Mouse (Mus musculus): ENCODE data around the gene Nsg2.
A peak's percentile ranks its signal among the peaks of the same experiment; 100 is the strongest.

Nsg2 gene

DNA sequence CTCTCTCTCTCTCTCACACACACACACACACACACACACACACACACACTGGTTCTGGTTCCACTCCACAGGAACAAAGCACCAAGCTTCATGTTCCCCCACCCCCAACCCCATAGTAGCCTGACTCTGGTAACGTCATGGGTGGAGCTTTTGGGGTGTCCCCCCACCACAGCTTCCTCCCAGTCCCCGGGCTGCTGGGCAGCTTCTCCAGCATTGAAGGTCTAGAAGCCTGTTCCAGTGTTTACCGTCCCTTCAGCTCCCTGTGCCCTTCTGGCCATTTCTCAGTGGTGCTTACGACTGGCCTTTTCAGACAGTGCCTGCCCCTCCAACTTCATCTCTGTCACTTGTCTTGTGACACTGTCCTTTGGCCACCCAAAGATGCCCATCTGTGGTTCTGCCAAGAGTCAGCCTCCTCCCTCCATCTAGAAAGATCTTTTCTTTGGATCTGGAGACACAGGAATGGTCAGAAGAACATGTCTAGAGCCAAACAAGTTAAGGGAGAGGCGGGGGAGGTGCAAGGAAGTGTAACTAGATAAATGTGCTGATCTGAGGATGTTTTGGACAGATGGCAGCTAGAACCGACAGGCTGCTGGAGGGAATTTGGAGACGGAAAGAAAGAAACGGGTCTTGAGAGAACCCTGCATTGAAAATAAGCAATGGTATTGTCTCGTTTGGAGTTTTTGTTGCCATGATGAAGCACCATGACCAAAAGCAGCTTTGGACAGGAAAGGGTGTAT lies 11.8 kb downstream of the Nsg2 start:
- peak; percentile 80 for DNase-seq (ENCODE audit: low spot score)

DNA sequence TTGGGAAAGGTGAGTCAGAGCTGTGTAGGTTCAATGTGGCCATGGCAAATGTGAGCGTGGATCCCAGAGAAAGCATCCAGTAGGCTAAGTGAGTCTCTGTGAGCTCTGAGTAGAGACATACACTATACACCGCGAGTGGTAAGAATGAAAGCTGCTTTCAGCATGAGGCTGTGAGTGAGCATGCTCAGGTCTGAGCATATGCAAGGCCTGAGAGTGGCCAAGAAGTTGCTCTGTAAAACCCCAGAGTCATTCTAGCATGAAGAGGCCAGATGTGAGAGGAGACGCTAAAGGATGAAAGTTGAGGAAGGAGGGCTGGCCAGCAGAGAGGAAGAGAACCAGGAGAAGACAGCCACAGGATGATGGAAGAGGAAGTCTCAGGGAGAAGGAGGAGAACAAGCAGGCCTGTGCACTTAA lies 12.8 kb downstream of the Nsg2 start:
- DNase-seq (ENCODE audit: low spot score), result no peak

DNA sequence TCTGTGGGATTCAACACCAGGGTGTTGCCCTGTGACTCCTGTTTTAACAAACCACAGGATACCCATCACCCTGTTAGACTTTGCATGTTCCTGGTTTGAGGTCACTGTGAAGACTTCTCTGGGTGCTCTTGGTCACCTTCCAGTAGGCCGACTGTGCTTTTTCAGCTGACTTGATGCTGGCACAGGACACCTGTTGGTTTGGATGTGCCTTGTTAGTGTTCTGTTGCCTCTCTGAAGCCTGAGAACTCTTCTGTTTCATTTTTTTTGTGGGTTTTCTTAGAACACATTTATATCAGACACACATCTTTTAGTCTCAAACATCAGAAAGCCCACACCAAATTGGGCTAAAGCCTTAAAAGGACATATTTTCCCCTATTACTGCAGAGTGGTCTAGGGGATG lies 13.3 kb downstream of the Nsg2 start:
- DNase-seq (ENCODE audit: low spot score), result no peak

DNA sequence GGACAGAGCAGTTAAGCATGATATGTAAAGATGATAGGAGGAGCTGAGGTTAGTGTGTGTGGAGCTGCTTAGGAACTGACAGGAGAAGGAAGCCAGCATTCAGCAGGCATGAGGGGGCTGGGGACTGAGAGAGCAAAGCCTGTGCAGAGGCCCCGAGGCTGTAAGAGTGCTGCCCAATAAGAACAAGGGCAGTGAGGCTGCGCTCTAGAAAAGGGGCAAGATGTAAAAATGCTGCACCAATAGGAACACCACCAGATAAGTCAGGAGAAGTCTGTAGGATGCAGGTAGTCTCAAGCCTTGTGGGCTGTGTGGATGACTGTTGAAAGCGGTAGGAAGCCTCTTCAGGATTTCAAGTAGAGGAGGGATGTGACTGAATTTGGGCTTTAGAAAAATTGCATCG lies 17.9 kb downstream of the Nsg2 start:
- DNase-seq (ENCODE audit: low spot score), result no peak

DNA sequence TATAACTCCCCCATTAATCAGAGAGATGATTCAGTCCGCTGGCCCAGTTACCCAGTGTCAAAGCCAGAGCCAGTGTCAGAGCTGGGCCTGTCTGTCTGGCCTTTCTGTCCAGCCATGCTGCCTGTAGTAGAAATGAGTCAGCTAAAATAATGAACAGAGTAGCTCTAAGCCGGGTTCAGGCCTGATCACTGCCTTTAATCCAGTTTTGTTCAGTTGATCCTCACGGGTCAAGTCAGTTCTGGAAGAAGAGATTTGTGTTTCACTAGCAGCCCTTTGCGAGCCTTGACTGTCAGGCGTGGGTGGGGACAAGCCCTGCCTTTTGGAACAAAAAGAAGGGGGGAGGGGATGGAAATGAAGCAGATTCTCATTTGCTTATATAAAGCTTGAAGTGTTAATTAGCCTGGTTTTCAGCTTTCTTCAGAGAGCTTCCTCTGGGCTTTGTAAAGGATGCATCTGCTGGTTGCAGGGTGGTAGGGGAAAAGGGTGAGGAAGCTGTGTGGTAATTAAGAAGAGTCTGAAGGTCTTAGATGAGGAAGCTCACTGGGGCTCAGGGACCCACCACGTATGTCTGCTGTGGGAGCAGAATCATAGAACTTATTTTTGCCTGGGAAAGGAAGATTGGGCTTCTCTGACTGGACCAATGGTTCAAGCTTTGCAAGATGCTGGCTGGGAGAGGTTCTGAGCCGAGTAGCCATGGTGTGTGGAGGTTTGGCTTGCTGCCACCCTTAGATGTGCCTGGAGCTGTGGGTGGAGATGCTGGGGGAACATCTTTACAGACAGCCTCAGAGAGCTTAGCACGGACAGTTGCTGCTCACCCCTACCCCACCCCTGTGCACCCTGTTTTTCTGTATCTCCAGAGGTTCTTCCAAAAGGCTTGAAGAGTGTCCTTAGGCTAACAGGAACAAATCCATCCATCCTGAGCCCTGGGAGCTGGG lies 20.0 kb downstream of the Nsg2 start:
- no peak for DNase-seq (ENCODE audit: low spot score)

DNA sequence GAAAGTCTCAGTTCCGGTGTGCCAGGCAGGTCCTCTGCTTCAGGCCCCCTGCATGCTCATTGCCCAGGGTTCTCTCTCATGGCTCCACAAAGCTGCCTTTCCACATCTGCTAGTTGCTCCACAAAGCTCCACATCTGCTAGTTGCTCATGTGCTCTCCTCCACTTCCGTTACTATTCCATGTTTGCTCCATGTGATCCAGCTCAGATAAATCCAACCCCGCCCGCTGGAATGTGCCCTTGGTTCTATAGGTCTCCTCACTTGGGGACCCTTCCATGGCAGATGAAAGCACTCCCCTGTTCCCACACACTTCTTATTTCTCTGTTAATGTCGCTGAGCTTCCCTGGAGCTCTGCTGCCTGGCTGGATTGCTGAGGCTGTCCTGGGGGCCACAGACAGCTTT lies 26.4 kb downstream of the Nsg2 start:
- no peak for DNase-seq (ENCODE audit: low spot score)

DNA sequence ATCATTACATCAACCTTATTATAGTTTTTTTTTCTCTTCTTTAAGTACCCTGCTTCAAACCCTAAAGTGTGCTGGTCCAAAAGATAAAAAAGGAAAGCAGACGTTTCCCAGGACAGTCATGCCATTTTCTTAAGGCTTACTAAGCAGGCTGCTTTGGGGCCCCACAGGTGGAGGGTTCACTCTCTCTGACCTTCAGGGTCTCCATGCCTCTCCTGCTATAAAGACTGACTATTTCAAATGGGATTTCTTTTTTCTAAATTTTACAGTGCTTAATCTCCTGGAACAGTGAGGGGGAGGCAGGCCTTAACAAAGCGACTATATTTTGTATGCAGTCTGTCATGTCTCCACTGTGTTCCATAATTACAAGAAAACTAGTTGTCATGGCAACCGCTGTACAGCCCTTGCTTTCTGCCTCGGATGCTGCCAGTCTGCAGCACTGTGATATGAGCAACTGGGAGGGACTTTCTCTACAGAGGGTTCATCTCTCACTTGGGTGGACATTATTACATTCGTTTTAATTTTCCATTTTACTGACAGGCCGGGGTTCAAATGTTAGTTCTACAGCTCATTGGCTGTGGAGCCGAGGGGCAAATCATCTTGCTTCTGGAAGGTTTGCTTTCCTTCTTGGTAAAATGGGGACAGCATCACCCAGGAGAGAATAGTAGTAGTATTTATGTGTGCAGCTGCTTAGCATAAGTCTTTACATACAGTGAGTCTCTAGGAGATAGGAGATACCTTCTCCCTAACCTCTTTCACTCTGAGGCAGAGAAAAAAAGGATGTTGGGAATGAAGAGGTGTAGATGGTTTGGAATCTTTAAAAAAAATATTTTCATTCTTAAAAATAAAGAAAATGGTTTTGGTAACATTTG lies 27.4 kb downstream of the Nsg2 start:
- DNase-seq (ENCODE audit: low spot score), result no peak

DNA sequence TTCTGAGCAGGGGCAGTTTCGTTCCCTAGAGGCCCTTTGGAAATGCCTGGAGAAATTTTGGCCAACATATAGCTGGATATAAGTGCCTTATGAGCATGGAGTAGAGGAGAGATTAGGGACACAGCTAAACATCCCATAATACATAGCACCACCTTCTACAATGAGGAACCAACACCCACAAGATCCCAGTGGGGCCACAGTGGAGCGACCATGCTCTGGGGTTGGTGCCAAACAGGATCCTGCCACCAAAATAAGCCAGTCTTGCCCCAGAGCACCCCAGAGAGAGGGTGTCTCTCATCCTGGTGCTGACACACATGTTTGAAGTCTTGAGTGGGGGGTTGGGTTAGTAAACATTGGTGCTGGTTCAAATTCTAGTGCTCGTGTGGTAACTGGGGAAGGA lies 28.3 kb downstream of the Nsg2 start:
- DNase-seq (ENCODE audit: low spot score), result no peak

DNA sequence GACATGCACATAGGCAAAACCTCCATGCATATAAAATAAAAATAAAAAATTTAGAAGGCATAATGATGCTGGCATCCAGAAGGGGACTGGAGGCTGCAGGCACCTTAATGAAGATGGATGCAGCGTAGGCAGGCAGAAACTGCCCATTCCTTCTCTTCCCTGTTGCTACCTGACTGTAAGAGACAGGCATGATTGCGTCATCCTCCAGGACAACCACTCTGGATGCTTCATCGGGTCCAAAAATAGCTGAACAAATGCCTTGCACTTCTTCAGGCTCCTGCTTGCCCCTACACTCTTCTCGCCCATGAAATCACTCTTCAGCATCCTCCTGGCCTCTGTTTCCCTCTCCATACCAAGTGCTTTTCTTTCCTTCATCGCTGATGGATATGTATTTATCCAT lies 29.1 kb downstream of the Nsg2 start:
- no peak for DNase-seq (ENCODE audit: low spot score)

DNA sequence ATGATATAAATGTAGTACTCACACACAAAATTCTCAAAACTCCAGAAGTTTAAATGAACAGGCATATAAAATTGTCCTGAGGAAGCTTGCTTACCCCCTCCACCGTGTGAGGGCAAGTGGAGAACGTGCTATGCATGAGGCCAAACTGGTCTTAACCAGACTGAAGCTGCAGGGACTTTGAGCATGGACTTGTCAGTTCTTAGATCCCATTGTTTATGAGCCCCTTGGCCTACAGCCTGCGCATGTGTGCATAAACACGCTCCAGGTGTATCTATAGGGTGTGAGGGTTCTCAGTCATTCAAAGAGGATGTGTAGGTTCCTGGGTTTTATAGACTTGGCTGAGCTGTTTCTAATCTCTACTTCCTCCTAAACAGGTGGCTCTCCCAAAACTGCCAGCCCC lies 31.1 kb downstream of the Nsg2 start:
- DNase-seq (ENCODE audit: low spot score), result no peak

DNA sequence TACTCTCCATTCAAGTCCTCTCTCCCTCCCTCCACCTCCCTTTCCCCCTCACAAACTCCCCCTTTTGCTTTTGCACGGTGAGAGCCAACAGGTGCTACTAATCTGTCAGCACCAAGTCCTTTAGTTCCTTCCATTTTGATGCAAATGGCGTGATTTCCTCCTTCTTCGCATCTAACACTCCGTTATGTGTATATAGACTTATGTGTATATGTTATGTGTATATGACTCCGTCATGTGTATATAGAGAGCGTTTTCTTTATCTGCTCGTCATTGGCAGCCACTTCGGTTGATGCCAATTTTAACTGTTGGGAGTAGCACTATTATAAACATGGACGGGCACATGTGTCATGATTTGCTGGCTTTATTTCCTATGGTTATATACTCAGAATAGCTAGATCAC lies 31.8 kb downstream of the Nsg2 start:
- DNase-seq (ENCODE audit: low spot score), result no peak

DNA sequence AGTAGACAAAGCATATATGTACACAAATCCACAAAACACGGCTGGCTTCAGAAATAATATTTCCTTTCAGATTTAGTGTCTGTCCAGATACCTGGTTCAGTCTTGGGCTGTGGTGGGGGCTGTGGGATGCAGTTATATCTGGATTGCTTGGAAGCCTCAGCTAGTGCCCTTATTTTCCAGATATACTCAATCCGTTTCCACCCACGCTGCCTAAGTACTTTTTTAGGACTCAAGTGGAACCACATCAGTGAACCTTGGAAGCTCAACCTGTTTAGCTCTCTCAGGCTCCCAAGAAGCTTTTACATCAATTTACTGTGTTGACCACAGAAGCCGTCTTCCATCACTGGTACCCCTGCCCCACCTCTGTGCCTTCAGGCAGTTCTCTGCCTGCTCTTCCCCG lies 35.6 kb downstream of the Nsg2 start:
- no peak for DNase-seq (ENCODE audit: low spot score)

DNA sequence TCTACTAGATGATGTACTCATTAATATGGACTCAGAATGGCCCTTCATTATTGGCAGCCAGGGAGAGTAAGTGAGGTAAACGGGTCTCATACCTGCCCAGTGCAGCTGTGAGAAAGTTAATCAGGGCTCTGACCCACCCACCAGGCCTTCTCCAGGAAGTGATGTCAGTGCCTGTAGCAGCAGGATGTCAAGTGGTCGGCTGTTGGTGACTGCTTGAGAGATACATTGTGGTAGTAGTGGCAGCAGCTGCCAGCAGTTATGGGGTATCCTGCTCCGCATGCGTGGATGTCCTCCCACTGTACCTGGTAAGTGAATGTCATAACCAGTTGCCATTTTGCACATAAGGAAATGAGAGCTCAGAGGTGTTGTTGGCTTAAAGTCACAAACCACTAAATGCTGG lies 39.4 kb downstream of the Nsg2 start:
- DNase-seq (ENCODE audit: low spot score), result peak; percentile 81

DNA sequence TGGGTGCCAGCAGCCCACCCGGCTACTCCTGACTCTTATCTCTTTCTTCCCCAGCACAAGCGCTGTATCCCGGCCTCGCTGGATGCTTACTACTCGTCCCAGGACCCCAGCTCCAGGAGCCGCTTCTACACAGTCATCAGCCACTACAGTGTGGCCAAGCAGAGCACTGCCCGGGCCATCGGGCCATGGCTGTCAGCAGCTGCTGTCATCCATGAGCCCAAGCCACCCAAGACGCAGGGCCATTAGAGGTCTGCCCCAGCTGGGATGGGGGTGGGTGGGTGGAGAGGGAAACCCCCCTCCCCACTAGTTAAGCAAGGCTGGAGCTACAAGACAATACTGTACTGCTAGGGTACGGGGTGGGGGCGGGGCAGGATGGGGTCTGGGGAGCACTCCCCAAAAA lies 57.1 kb downstream of the Nsg2 start:
- DNase-seq (ENCODE audit: low spot score), result no peak

DNA sequence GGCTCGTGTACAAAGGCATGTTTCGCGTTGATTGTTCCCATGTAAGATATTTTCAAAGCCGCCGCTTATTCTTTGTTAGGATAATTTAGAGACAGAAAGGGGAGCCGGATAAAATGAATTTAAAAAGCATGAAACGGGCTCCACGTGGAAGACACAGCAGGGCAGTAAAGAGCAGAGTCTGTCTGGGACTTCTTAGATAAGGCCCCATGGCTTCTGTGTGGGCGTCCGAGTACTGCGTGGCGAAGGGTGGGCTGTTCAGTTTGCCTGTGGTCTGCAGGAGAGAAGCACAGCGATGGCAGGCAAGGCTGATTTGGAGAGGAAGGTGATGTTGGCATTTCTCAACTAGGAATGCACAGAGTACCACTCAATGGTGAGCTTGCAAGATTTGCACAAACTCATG lies 57.6 kb downstream of the Nsg2 start:
- DNase-seq (ENCODE audit: low spot score), result no peak

DNA sequence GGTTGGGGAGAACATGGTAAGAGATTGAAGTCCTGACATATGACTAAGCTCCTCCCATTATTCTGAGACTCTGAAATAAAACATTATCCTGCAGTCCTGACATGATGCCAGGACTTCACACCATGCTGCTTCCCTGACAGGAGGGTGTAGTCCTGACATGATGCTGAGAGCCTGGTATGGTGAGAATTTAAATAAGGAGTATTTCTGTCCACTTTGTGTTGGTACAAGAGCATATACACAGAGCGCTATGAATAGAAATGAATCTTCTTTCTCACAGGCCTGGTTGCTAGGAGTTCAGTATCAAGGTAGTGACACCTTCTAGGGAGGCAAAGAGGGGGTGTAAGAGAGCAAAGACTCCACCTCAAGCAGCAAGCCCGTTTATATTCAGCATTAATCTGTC lies 60.8 kb downstream of the Nsg2 start:
- no peak for DNase-seq (ENCODE audit: low spot score)

DNA sequence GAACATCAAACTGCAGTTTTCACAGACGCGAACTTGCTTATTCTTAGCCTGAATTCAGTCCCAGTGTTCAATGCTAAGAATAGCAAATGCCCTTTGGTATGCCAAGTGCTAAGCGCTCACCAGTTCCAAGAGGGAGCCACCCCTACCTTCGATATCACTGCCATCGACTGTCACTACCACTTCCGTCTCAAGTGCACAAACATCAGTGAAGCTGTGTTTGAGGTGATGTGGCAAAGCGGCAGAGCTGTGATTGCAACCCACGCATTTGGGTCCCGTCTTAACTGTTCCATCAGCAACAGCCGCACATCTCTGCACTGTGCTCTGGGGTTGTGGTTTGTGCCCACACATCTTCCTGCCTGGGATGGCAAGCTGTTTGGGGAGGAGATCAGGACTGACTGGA lies 61.6 kb downstream of the Nsg2 start:
- peak; percentile 88 for DNase-seq (ENCODE audit: low spot score)

DNA sequence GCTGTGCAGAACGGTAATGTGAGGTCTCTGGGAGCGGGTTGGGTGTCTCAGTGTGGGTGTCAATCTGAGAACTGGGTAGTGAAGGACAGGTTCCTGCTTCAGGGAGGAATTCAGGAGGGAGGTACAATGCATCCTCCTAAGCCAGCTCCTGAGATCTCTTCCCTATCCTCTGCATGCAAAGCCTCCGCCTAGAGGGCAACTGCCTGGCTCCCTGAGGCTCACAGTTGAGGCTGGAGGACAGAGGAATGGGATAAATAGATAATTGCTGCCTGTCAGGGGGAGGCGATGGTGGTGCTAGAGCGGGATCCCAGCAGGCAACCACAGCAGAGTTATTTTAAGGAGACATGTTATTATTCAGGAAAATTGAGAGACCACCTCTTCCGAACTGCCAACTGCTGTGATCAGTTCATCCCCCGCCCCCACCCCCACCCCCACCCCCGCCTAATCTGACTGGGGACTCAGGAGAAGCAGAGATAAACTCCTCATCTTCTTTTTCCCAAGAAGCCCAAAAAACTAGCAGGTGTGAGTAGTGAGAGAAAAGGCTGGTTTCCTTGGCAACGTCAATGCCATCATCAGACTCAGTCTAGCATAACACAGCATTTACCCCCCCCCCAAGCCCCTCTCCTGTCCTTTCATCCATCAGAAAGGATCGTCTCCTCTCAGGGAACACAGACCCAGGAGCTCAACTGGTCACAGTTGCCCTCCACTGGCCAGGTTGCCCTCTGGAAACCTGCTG lies 63.7 kb downstream of the Nsg2 start:
- no peak for DNase-seq (ENCODE audit: low spot score)

DNA sequence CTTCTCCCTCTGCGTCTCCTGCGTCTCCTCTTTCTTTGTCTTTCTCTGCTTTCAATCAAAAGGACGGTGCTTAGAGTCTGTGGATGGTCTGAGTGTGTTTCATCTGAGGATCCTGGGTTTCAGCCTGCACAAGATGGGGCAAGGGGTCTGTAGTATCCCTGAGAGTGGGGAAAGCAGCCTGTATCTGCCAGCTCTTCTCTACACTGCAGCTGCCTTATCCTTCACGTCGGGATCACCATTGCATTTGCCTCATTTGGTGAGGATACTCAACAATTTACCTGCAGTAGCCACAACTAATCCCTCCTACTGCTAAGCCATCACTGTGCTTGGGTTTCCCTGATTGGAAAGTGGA lies 64.2 kb downstream of the Nsg2 start:
- DNase-seq (ENCODE audit: low spot score), result no peak

DNA sequence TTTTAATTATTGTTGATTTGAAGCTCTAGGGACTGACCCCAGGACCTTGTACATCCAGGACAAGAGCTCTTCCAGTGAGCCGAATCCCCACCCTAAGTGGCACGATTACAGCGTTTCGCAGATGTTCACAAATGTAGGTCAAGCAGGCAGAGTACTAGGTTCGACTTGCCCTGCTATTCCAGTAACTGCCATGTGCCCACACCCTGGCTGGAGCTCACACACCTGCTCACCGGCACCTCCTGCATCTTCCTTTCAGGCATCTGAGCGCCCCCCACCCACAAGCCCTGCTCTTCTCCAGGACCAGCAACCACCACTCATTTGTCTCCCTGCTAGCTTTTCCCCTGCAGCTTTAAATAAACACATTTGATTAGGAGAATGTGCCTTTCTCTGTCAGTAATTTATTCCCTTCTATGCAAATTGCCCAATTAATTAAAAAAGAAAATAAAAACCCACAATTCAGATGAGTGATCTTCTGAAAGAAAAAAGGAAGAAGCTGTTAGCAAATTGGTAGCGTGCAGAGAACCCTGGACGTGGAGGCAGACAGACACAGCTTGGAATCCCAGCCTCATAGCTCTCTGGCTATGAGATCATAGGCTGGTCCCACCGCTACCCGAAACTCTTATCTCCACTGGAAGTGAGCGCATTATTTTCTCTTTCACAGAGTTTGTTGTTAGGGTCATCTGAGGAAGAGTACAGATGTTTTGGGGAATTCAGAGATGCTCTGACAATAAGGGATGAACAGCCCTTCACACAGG lies 68.7 kb downstream of the Nsg2 start:
- no peak for DNase-seq (ENCODE audit: low spot score)

DNA sequence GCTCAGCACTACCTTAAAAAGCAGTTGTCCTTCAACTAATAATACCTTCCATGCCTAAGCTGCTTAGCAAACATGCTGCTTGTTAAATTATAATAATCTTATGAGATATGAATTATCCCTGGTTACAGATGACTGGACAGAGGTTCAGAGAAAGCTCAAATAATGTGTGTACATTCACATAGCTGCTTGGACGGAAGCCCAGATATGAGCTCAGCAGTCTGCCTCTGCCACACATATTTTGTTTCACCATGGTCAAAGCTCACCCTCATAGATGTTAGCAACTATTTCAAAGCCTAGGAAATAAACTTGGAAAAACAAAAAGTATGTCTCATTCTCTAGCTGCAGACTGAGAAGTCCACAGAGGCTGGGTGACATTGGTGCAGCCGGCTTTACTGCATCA lies 74.9 kb downstream of the Nsg2 start:
- no peak for DNase-seq (ENCODE audit: low spot score)
